Mouse (Mus musculus) MEL (cell line): ENCODE data around the gene Parp16. TPM values are rescaled to one million over a fixed set of nuclear protein-coding genes. Genes with fewer than 3 reads are reported as not detected.

Experiments used
- DNase-seq: peaks from one replicate; pipeline ENCODE4 v3.0.0; 2011; ENCODE audit warnings: low read depth, low spot score
- H3K27ac ChIP-seq: 2 replicates; pipeline ENCODE4 v1.5.1; 2012; ENCODE audit warnings: low read depth, mild to moderate bottlenecking, control low read depth, low read length, moderate library complexity; ENCODE audit not compliant: control insufficient read depth
- H3K27me3 ChIP-seq, 2 experiments: fragments of 150-350 bp in 1 of 2; sonication (generic) in 1 of 2; 2 replicates each; pipeline ENCODE4 v1.6.1; 2012; ENCODE audit warnings: low read length in 2 of 2, mild to moderate bottlenecking in 2 of 2, improper control_type of control experiment in 1 of 2, moderate library complexity in 1 of 2; ENCODE audit not compliant: insufficient read depth in 2 of 2, control insufficient read depth in 1 of 2
- H3K36me3 ChIP-seq, 2 experiments: 2 replicates each; pipeline ENCODE4 v1.6.1; 2012 to 2014; ENCODE audit warnings: low read length in 2 of 2, improper control_type of control experiment in 1 of 2, inconsistent platforms in 1 of 2, mild to moderate bottlenecking in 1 of 2; ENCODE audit not compliant: insufficient read depth in 2 of 2, control insufficient read depth in 1 of 2
- H3K4me1 ChIP-seq, 2 experiments: fragments of 150-350 bp in 1 of 2; sonication (generic) in 1 of 2; 2 replicates each; pipeline ENCODE4 v1.6.1; 2012; ENCODE audit warnings: low read length in 2 of 2, improper control_type of control experiment in 1 of 2, mild to moderate bottlenecking in 1 of 2; ENCODE audit not compliant: insufficient read depth in 2 of 2, control insufficient read depth in 1 of 2
- H3K4me3 ChIP-seq, 2 experiments: fragments of 150-350 bp in 1 of 2; sonication (generic) in 1 of 2; 2 replicates each; pipeline ENCODE4 v1.5.1; 2012; ENCODE audit warnings: low read depth in 2 of 2, low read length in 2 of 2, mild to moderate bottlenecking in 2 of 2, moderate library complexity in 2 of 2, control low read depth in 1 of 2, improper control_type of control experiment in 1 of 2; ENCODE audit not compliant: control insufficient read depth in 1 of 2, insufficient read depth in 1 of 2
- H3K79me2 ChIP-seq: 2 replicates; pipeline ENCODE4 v1.6.1; 2012; ENCODE audit warnings: mild to moderate bottlenecking, low read length, moderate library complexity; ENCODE audit not compliant: control insufficient read depth, poor library complexity, insufficient read depth
- H3K9ac ChIP-seq: 2 replicates; pipeline ENCODE4 v1.6.1; 2012; ENCODE audit warnings: low read depth, mild to moderate bottlenecking, control low read depth, low read length, moderate library complexity; ENCODE audit not compliant: control insufficient read depth, poor library complexity, severe bottlenecking
- H3K9me3 ChIP-seq: fragments of 150-350 bp; sonication (generic); replicated peaks from 2 replicates; pipeline ENCODE4 v1.6.1; 2012; ENCODE audit warnings: mild to moderate bottlenecking, low read length, improper control_type of control experiment, moderate library complexity; ENCODE audit not compliant: insufficient read depth
- BHLHE40 ChIP-seq: IDR thresholded peaks from 2 replicates; pipeline ENCODE4 v1.6.1; 2012; ENCODE audit warnings: low read depth, mild to moderate bottlenecking, inconsistent platforms, low read length, improper control_type of control experiment, borderline replicate concordance
- CHD1 ChIP-seq: IDR thresholded peaks from 2 replicates; pipeline ENCODE4 v1.6.1; 2012; ENCODE audit warnings: low read depth, mild to moderate bottlenecking, inconsistent platforms, low read length, improper control_type of control experiment
- CHD2 ChIP-seq: IDR thresholded peaks from 2 replicates; pipeline ENCODE4 v1.6.1; 2011; ENCODE audit warnings: low read length, improper control_type of control experiment
- CTCF ChIP-seq, 3 experiments: IDR thresholded peaks in 2 of 3; conservative IDR thresholded peaks in 1 of 3; 2 replicates each; pipeline ENCODE4 v1.5.1; 2011 to 2012; ENCODE audit warnings: low read length in 3 of 3, low read depth in 2 of 3, mild to moderate bottlenecking in 2 of 3, improper control_type of control experiment in 1 of 3, inconsistent platforms in 1 of 3, mixed read lengths in 1 of 3, moderate library complexity in 1 of 3; ENCODE audit not compliant: control insufficient read depth in 1 of 3, insufficient read depth in 1 of 3, poor library complexity in 1 of 3, severe bottlenecking in 1 of 3
- ELF1 ChIP-seq: IDR thresholded peaks from 2 replicates; pipeline ENCODE4 v1.6.1; 2014; ENCODE audit warnings: low read depth, mild to moderate bottlenecking, inconsistent platforms, low read length, improper control_type of control experiment, moderate library complexity
- GATA1 ChIP-seq: IDR thresholded peaks from 2 replicates; pipeline ENCODE4 v1.6.1; 2011; ENCODE audit warnings: low read depth, low read length, improper control_type of control experiment
- KAT2A ChIP-seq: conservative IDR thresholded peaks from 2 replicates; pipeline ENCODE4 v1.6.1; 2012; ENCODE audit warnings: low read depth, low read length, improper control_type of control experiment, inconsistent platforms
- MAFK ChIP-seq: IDR thresholded peaks from 2 replicates; pipeline ENCODE4 v1.6.1; 2011; ENCODE audit warnings: low read depth, mild to moderate bottlenecking, low read length, improper control_type of control experiment, borderline replicate concordance
- MAX ChIP-seq: IDR thresholded peaks from 2 replicates; pipeline ENCODE4 v1.6.1; 2011; ENCODE audit warnings: low read length, improper control_type of control experiment
- MAZ ChIP-seq: IDR thresholded peaks from 2 replicates; pipeline ENCODE4 v1.6.1; 2012; ENCODE audit warnings: low read depth, mild to moderate bottlenecking, inconsistent platforms, low read length, improper control_type of control experiment
- MXI1 ChIP-seq: IDR thresholded peaks from 2 replicates; pipeline ENCODE4 v1.6.1; 2011; ENCODE audit warnings: mild to moderate bottlenecking, low read depth, low read length, improper control_type of control experiment
- MYB ChIP-seq: IDR thresholded peaks from 2 replicates; pipeline ENCODE4 v1.6.1; 2011; ENCODE audit warnings: mild to moderate bottlenecking, low read depth, low read length, improper control_type of control experiment
- NELFE ChIP-seq: IDR thresholded peaks from 2 replicates; pipeline ENCODE4 v1.6.1; 2011; ENCODE audit warnings: low read depth, low read length, improper control_type of control experiment
- POLR2AphosphoS2 ChIP-seq: IDR thresholded peaks from 2 replicates; pipeline ENCODE4 v1.6.1; 2011; ENCODE audit warnings: low read length, improper control_type of control experiment
- POLR2AphosphoS5 ChIP-seq: IDR thresholded peaks from 2 replicates; pipeline ENCODE4 v1.6.1; 2012; ENCODE audit warnings: low read depth, borderline replicate concordance, mild to moderate bottlenecking, inconsistent platforms, low read length, moderate library complexity, mixed read lengths
- RAD21 ChIP-seq: IDR thresholded peaks from 2 replicates; pipeline ENCODE4 v1.6.1; 2011; ENCODE audit warnings: mild to moderate bottlenecking, low read depth, low read length, improper control_type of control experiment
- RCOR1 ChIP-seq: IDR thresholded peaks from 2 replicates; pipeline ENCODE4 v1.6.1; 2012; ENCODE audit warnings: low read depth, mild to moderate bottlenecking, inconsistent platforms, low read length, improper control_type of control experiment
- SIN3A ChIP-seq: IDR thresholded peaks from 2 replicates; pipeline ENCODE4 v1.6.1; 2012; ENCODE audit warnings: low read length, improper control_type of control experiment, inconsistent platforms
- SMC3 ChIP-seq: IDR thresholded peaks from 2 replicates; pipeline ENCODE4 v1.6.1; 2011; ENCODE audit warnings: low read depth, low read length, improper control_type of control experiment
- TBP ChIP-seq: IDR thresholded peaks from 2 replicates; pipeline ENCODE4 v1.8.0; 2011; ENCODE audit warnings: low read depth, low read length, improper control_type of control experiment
- USF2 ChIP-seq, 2 experiments: IDR thresholded peaks; 2 replicates each; pipeline ENCODE4 v1.6.1; 2011 to 2012; ENCODE audit warnings: improper control_type of control experiment in 2 of 2, low read length in 2 of 2, borderline replicate concordance in 1 of 2, inconsistent platforms in 1 of 2, low read depth in 1 of 2, mild to moderate bottlenecking in 1 of 2; ENCODE audit not compliant: insufficient read depth in 1 of 2
- ZC3H11A ChIP-seq: IDR thresholded peaks from 2 replicates; pipeline ENCODE4 v1.6.1; 2012; ENCODE audit warnings: low read depth, mild to moderate bottlenecking, inconsistent platforms, low read length, improper control_type of control experiment
- ZKSCAN1 ChIP-seq: IDR thresholded peaks from 2 replicates; pipeline ENCODE4 v1.6.1; 2012; ENCODE audit warnings: low read depth, mild to moderate bottlenecking, inconsistent platforms, low read length, improper control_type of control experiment, moderate library complexity
- ZMIZ1 ChIP-seq: IDR thresholded peaks from 2 replicates; pipeline ENCODE4 v1.6.1; 2012; ENCODE audit warnings: low read depth, mild to moderate bottlenecking, inconsistent platforms, low read length, improper control_type of control experiment, moderate library complexity
- ZNF384 ChIP-seq: IDR thresholded peaks from 2 replicates; pipeline ENCODE4 v1.6.1; 2012; ENCODE audit warnings: low read depth, mild to moderate bottlenecking, inconsistent platforms, low read length, improper control_type of control experiment
- polyA plus RNA-seq, 2 experiments: library from polyadenylated mRNA; stranded (reverse) in 1 of 2; unstranded in 1 of 2; fragments of >175 nt in 1 of 2; fragments of >200 nt in 1 of 2; gene quantifications; 2 replicates each; pipeline versions ENCODE4 v1.2.1 to v1.2.4; 2012; ENCODE audit warnings: low replicate concordance in 2 of 2, low read depth in 1 of 2; ENCODE audit not compliant: insufficient read length in 2 of 2, insufficient read depth in 1 of 2, missing spikeins in 1 of 2
- total RNA-seq: library from RNA; depleted of rRNA; stranded (reverse); fragments of 300-350 nt; gene quantifications from 2 replicates; pipeline ENCODE4 v1.2.3, GENCODE M21; 2012

Gene Parp16
- total and polyA plus RNA-seq, 3 experiments: 1.3 to 5.1 TPM; not detected in 1

DNA sequence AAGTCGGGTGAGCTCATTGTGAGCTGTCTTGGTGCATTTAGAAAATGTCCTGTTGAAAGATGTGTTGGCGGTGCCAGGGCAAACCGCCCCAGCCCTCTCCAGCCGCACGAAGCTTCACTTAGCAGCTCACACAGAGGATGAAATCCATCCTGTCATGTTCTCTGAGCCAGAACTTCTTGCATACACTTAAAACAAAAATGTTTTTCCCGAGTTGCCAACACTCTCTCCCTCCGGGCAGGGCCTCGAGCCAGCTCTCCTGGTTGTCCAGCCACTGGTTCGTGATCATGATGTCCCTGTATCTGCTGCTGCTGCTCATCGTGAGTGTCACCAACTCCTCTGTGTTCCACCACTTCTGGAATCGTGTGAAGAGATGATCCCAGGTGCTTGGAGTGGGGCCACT is 42.5 kb downstream of the Parp16 start:
- H3K27me3 ChIP-seq: no peaks in the 10 kb centered on the region; a peak in 1 of 4 replicates
- no peak for DNase-seq
- H3K4me1 ChIP-seq: no peaks in the 10 kb centered on the region
- no peaks in the 10 kb centered on the region for H3K79me2 ChIP-seq
- H3K27ac ChIP-seq: no peak overlapping the region
- no peak overlapping the region for H3K9ac ChIP-seq
- no peaks in the 10 kb centered on the region for H3K36me3 ChIP-seq
- no peaks in the 10 kb centered on the region for H3K9me3 ChIP-seq
- no peak overlapping the region for H3K4me3 ChIP-seq
- no peak for TF ChIP-seq TBP
- no peak for TF ChIP-seq MAX
- no peak for TF ChIP-seq NELFE
- TF ChIP-seq GATA1: no peak
- no peak for TF ChIP-seq ZMIZ1
- TF ChIP-seq ZNF384: no peak
- no peak for TF ChIP-seq USF2 (IDR thresholded peaks at IDR 0.05; ENCODE audit: borderline replicate concordance in 1 of 2, insufficient read depth in 1 of 2, low read depth in 1 of 2, low read length in 2 of 2)
- no peak for TF ChIP-seq SMC3
- no peak for TF ChIP-seq BHLHE40
- TF ChIP-seq CHD2: no peak
- TF ChIP-seq MYB: no peak
- TF ChIP-seq POLR2AphosphoS5: no peak
- TF ChIP-seq ZKSCAN1: no peak
- TF ChIP-seq POLR2AphosphoS2: no peak
- TF ChIP-seq MAZ: no peak
- no peak for TF ChIP-seq SIN3A
- TF ChIP-seq CTCF (IDR thresholded peaks at IDR 0.05 in 2 of 3, conservative IDR thresholded peaks at IDR 0.05 in 1 of 3; ENCODE audit: control insufficient read depth in 1 of 3, insufficient read depth in 1 of 3, low read depth in 2 of 3, low read length in 3 of 3, poor library complexity in 1 of 3, severe bottlenecking in 1 of 3): no peak
- TF ChIP-seq ZC3H11A: no peak

DNA sequence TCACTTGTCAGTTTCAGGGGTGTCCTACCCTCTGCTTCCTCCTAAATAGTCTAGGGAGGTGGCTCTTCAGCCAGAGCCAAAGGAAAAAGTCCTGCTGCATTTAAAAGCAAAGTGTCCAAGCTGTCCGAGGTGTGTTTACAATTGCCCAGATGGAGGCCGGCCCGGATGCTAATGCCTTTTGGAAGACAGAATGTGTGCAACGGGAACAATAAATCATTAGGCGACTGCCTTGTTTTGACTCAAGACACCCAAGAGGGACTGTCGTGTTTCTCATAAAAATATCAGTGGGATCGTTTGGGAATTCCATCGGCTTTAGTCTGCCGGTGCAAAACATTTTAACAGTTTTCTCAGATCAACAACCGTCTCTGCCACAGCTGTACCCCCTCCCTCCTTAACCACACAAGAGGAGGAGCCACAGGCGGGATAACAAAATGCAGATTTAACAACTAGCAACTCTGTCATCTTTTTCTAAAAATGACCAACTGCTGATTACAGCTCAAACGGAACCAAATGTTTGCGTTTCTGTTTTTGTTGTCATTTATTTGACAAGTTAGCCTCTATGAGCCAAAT is 43.1 kb downstream of the Parp16 start:
- Histone ChIP-seq H3K36me3 (no peaks in the 10 kb centered on the region), H3K4me3 (no peak overlapping the region), H3K79me2 (no peaks in the 10 kb centered on the region), H3K27ac (no peak overlapping the region), H3K27me3 (peaks cover 0 to 3% of the 10 kb centered on the region in 2 experiments; a peak in 1 of 4 replicates), H3K9me3 (no peaks in the 10 kb centered on the region), H3K9ac (no peak overlapping the region), H3K4me1 (no peaks in the 10 kb centered on the region)
- TF ChIP-seq KAT2A (no peak), POLR2AphosphoS5 (no peak), MYB (no peak), RAD21 (no peak), RCOR1 (no peak), MAFK (no peak), ZNF384 (no peak), SIN3A (no peak), CHD1 (no peak), ELF1 (no peak), CHD2 (no peak), MXI1 (no peak)
- DNase-seq: no peak
